Mouse (Mus musculus): Measurements from ENCODE around the gene Chuk.

GRCm38 (mm10) chr19:44135960-44136485 lies 28.7 kb upstream of the Chuk start:
- no peak for TF ChIP-seq CTCF (IDR thresholded peaks at IDR 0.05; ENCODE audit: low read depth)
- no peak for TF ChIP-seq EP300 (IDR thresholded peaks at IDR 0.05; ENCODE audit: low read depth)
